Mouse (Mus musculus) limb, embryonic 12.5 days (tissue): ENCODE data around the gene Rap1gap. TPM values are rescaled to one million over a fixed set of nuclear protein-coding genes. Genes with fewer than 3 reads are reported as not detected.
A peak's percentile ranks its signal among the peaks of the same experiment; 100 is the strongest.

Experiments used
- ATAC-seq: fragments of 200-750 bp; cut with Nextera tagmentation; 2 replicates; pipeline ENCODE4 v1.8.0; 2017; ENCODE audit warnings: low read depth, moderate TSS enrichment; ENCODE audit not compliant: insufficient number of reproducible peaks, insufficient read depth, low FRiP score, low TSS enrichment
- H3K27ac ChIP-seq: fragments of 300-500 bp; sonication (generic); 2 replicates; pipeline ENCODE4 v1.5.1; 2016; ENCODE audit warnings: mild to moderate bottlenecking, moderate library complexity
- H3K27me3 ChIP-seq: fragments of 300-500 bp; sonication (generic); 2 replicates; pipeline ENCODE4 v1.6.1; 2016; ENCODE audit warnings: mild to moderate bottlenecking, moderate library complexity
- H3K36me3 ChIP-seq: fragments of 300-500 bp; sonication (generic); 2 replicates; pipeline ENCODE4 v1.6.1; 2016; ENCODE audit warnings: mild to moderate bottlenecking, moderate library complexity
- H3K4me1 ChIP-seq: fragments of 300-500 bp; sonication (generic); replicated peaks from 2 replicates; pipeline ENCODE4 v1.6.1; 2016
- H3K4me2 ChIP-seq: fragments of 300-500 bp; sonication (generic); 2 replicates; pipeline ENCODE4 v1.6.1; 2016; ENCODE audit warnings: mild to moderate bottlenecking, moderate library complexity
- H3K4me3 ChIP-seq: fragments of 300-500 bp; sonication (generic); replicated peaks from 2 replicates; pipeline ENCODE4 v1.5.1; 2016; ENCODE audit warnings: mild to moderate bottlenecking
- H3K9ac ChIP-seq: fragments of 300-500 bp; sonication (generic); replicated peaks from 2 replicates; pipeline ENCODE4 v1.6.1; 2016; ENCODE audit warnings: mild to moderate bottlenecking, moderate library complexity
- H3K9me3 ChIP-seq: fragments of 300-500 bp; sonication (generic); 2 replicates; pipeline ENCODE4 v1.6.1; 2016; ENCODE audit warnings: mild to moderate bottlenecking, moderate library complexity
- WGBS: fragments of 180-500 bp; shearing (Covaris S2); methylation state at CpG from one replicate; pipeline ENCODE4 v1.1.7; 2016; 5-methylcytosine and 5-hydroxymethylcytosine counted together
- polyA plus RNA-seq: library from polyadenylated mRNA; unstranded; fragments of >200 nt; fragmentation: Nextera tagmentation; extraction: Ambion mirVana; gene quantifications from 2 replicates; pipeline ENCODE4 v1.2.1, GENCODE M21; 2016

The Rap1gap gene
- polyA plus RNA-seq, 1 experiment from 2014 or later: 5.9 TPM

- H3K4me3 ChIP-seq: no peak overlapping the region
- WGBS: 73% methylated on average over 4 of the region's 4 CpGs
Measured at GRCm38 (mm10) chr4:137663491-137663890, 1.0 kb upstream of the Rap1gap start.

GRCm38 (mm10) chr4:137664980-137665675 lies 602 bp downstream of the Rap1gap start:
- Histone ChIP-seq H3K27me3 (peaks cover 57% of the 10 kb centered on the region), H3K36me3 (no peaks in the 10 kb centered on the region), H3K4me1 (peaks cover 19% of the 10 kb centered on the region; the same call in 1 of the 2 replicates), H3K9ac (peak overlapping the region; percentile 70), H3K4me2 (peak overlapping the region; percentile 95), H3K9me3 (no peaks in the 10 kb centered on the region), H3K27ac (no peak overlapping the region), H3K4me3 (peak overlapping the region; percentile 59)
- ATAC-seq: no peak
- 12% methylated on average over 15 of the region's 15 CpGs for WGBS

More at GRCm38 (mm10) chr4:137663491-137663890, 1.0 kb upstream of the Rap1gap start:
- Histone ChIP-seq H3K4me1 (peaks cover 20% of the 10 kb centered on the region; the same call in 1 of the 2 replicates), H3K27me3 (peaks cover 57% of the 10 kb centered on the region), H3K9ac (no peak overlapping the region), H3K36me3 (peaks cover 3% of the 10 kb centered on the region; the same call in 1 of the 2 replicates), H3K9me3 (no peaks in the 10 kb centered on the region), H3K4me2 (no peak overlapping the region), H3K27ac (no peak overlapping the region)
- no peak for ATAC-seq

GRCm38 (mm10) chr4:137665791-137666190 lies 1.3 kb downstream of the Rap1gap start:
- Histone ChIP-seq H3K9me3 (no peaks in the 10 kb centered on the region), H3K27me3 (peaks cover 57% of the 10 kb centered on the region), H3K4me1 (peaks cover 13% of the 10 kb centered on the region; the same call in 1 of the 2 replicates), H3K9ac (no peak overlapping the region), H3K4me3 (no peak overlapping the region), H3K4me2 (no peak overlapping the region), H3K36me3 (no peaks in the 10 kb centered on the region), H3K27ac (no peak overlapping the region)
- ATAC-seq: no peak
- WGBS: 88% methylated on average over 5 of the region's 5 CpGs

- WGBS: 72% methylated on average over 5 of the region's 5 CpGs
- no peaks in the 10 kb centered on the region for H3K9me3 ChIP-seq
- no peaks in the 10 kb centered on the region for H3K36me3 ChIP-seq
- H3K4me2 ChIP-seq: no peak overlapping the region
- no peak overlapping the region for H3K27ac ChIP-seq
- peaks cover 10% of the 10 kb centered on the region; the same call in 1 of the 2 replicates for H3K4me1 ChIP-seq
- no peak overlapping the region for H3K9ac ChIP-seq
- no peak overlapping the region for H3K4me3 ChIP-seq
- ATAC-seq: no peak
- H3K27me3 ChIP-seq: peaks cover 57% of the 10 kb centered on the region
Measured at GRCm38 (mm10) chr4:137666283-137666957, 1.9 kb downstream of the Rap1gap start.

- peaks cover 62% of the 10 kb centered on the region for H3K27me3 ChIP-seq
Measured at GRCm38 (mm10) chr4:137666958-137667345, 2.4 kb downstream of the Rap1gap start.

GRCm38 (mm10) chr4:137667747-137668146 lies 3.2 kb downstream of the Rap1gap start:
- no peaks in the 10 kb centered on the region for H3K36me3 ChIP-seq
- WGBS: 59% methylated on average over 5 of the region's 5 CpGs
- ATAC-seq: no peak
- no peak overlapping the region for H3K9ac ChIP-seq
- peaks cover 10% of the 10 kb centered on the region; the same call in 1 of the 2 replicates for H3K4me1 ChIP-seq
- no peak overlapping the region for H3K4me2 ChIP-seq
- no peak overlapping the region for H3K4me3 ChIP-seq
- no peak overlapping the region for H3K27ac ChIP-seq
- no peaks in the 10 kb centered on the region for H3K9me3 ChIP-seq
- peaks cover 67% of the 10 kb centered on the region for H3K27me3 ChIP-seq

More at GRCm38 (mm10) chr4:137666958-137667345, 2.4 kb downstream of the Rap1gap start:
- no peak overlapping the region for H3K4me3 ChIP-seq
- H3K36me3 ChIP-seq: no peaks in the 10 kb centered on the region
- ATAC-seq: no peak
- no peak overlapping the region for H3K9ac ChIP-seq
- H3K9me3 ChIP-seq: no peaks in the 10 kb centered on the region
- WGBS: 71% methylated on average over 8 of the region's 8 CpGs
- no peak overlapping the region for H3K27ac ChIP-seq
- no peak overlapping the region for H3K4me2 ChIP-seq
- H3K4me1 ChIP-seq: peaks cover 10% of the 10 kb centered on the region; the same call in 1 of the 2 replicates

GRCm38 (mm10) chr4:137671711-137672500 lies 7.4 kb downstream of the Rap1gap start:
- Histone ChIP-seq H3K27ac (no peak overlapping the region), H3K36me3 (no peaks in the 10 kb centered on the region), H3K4me3 (no peak overlapping the region), H3K27me3 (peaks cover 50% of the 10 kb centered on the region), H3K4me1 (no peaks in the 10 kb centered on the region), H3K4me2 (no peak overlapping the region), H3K9ac (no peak overlapping the region), H3K9me3 (no peaks in the 10 kb centered on the region)
- WGBS: 71% methylated on average over 13 of the region's 13 CpGs
- no peak for ATAC-seq

- Histone ChIP-seq H3K27ac (no peak overlapping the region), H3K9ac (no peak overlapping the region), H3K27me3 (peaks cover 69% of the 10 kb centered on the region), H3K36me3 (no peaks in the 10 kb centered on the region), H3K4me2 (no peak overlapping the region), H3K4me3 (no peak overlapping the region), H3K9me3 (no peaks in the 10 kb centered on the region), H3K4me1 (peaks cover 4% of the 10 kb centered on the region; the same call in 1 of the 2 replicates)
- WGBS: 71% methylated on average over 7 of the region's 7 CpGs
- no peak for ATAC-seq
Measured at GRCm38 (mm10) chr4:137675566-137675965, 11.0 kb downstream of the Rap1gap start.

- Histone ChIP-seq H3K27ac (no peak overlapping the region), H3K9me3 (no peaks in the 10 kb centered on the region), H3K36me3 (no peaks in the 10 kb centered on the region), H3K4me1 (peaks cover 9% of the 10 kb centered on the region), H3K27me3 (peaks cover 73% of the 10 kb centered on the region), H3K9ac (no peak overlapping the region), H3K4me2 (no peak overlapping the region), H3K4me3 (no peak overlapping the region)
- ATAC-seq: no peak
- 6% methylated on average over 11 of the region's 11 CpGs for WGBS
Measured at GRCm38 (mm10) chr4:137676057-137676456, 11.5 kb downstream of the Rap1gap start.

GRCm38 (mm10) chr4:137676700-137677484 lies 12.4 kb downstream of the Rap1gap start:
- no peak overlapping the region for H3K27ac ChIP-seq
- H3K27me3 ChIP-seq: peaks cover 78% of the 10 kb centered on the region
- H3K9ac ChIP-seq: no peak overlapping the region
- no peak for ATAC-seq
- no peak overlapping the region for H3K4me2 ChIP-seq
- H3K4me1 ChIP-seq: peaks cover 17% of the 10 kb centered on the region
- H3K4me3 ChIP-seq: no peak overlapping the region
- no peaks in the 10 kb centered on the region for H3K9me3 ChIP-seq
- WGBS: 55% methylated on average over 13 of the region's 13 CpGs
- H3K36me3 ChIP-seq: no peaks in the 10 kb centered on the region
